Mouse (Mus musculus): ENCODE data around the gene Cyp4f16. TPM values are rescaled to one million over a fixed set of nuclear protein-coding genes. Genes with fewer than 3 reads are reported as not detected.

Cyp4f16 gene
- polyA plus RNA-seq (2021; fragmentation: Nextera tagmentation) = 2.4 and 2.7 TPM in 2 replicates
- long read RNA-seq, experiment 1, partial matches to known transcripts = 7 of 19 reads
- long read RNA-seq, experiment 1, other reads (novel, unspliced or antisense) = 8 of 19 reads
- long read RNA-seq, experiment 2, partial matches to known transcripts = 2 of 2 reads
- long read RNA-seq, experiment 2, other reads (novel, unspliced or antisense) = 0 of 2 reads

DNA sequence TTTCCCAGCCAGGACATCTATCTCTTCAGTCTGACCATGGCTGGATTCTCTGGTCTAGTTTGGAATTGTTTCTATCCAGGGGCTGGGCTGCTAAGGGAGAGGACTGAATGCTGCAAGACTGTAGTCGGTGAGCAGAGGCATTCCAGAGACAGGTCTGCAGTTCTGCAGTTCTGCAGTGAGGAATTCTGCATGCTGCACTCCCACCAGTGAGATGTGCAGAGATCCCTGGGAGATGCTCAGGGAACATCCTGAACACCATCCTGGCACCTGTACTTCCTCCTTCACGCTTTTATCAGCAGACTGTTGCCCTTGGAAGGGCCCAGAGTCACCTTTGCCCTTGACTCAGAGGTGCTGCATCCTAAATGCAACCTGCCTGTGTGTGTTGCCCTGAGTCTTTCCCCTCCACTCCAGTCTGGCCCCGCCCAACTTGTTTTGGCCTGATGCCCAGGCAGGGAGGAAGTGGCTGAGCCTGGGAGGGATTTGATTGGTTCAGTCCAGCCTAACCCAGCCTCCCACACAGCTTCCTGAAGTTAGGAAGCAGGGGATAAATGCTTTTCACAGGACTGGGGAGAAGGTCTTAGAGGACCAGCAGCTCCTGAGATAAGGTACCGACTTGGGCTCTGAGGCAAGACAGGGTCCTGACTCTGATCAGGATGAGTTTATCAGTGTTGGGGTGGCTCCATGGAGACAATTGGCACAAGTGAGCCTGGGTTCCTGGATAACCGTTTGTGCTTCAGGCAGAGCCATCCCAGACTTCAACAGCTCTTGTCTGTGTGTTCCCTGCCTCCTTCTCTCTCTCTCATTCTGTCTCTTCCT is at the start of gene Cyp4f16:
TSS of gene Cyp4f16 (plus strand) at position 508 of the 816 bp plus-strand sequence.

DNA sequence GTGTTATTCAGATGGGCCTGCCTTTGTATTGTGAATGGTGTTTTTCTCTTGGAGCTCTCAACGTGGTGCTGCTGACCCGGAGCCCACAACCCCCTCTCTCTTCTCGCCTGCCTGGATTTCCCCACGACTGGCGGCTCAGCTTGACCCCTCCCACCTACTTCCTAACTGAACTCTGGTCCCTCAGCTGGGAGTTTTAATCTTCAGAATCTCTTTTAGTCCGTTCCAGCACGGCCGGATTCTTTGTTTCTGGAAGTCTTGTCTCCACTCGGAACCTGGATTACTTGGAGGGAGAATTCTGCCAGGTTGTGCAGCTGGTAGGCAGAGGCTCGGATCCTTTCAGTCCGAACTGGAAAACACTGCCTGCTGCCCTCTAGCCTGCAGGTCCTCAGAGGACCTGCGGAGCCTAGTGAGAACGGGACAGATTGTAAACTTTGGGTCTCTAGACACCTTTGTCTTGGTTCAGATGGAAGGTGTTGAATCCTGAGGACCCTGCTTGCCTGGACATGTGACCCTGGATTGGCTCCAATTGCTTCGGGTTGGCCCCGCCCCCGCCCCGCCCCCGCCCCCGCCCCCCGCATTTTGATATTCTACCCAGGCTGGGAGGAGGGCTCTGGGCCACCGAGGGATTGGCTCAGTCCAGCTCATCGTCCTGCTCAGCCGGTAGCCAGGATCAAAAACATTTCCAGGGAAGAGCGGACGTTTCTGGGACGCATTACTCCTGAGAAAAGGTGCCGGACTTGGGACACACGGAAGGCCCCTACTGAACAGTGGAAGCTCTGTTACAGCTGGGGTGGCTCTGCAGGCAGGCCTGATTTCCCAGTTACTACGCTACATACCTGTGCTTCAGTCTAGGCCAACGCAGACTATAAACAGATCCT is 30.3 kb upstream of the Cyp4f16 start, which contains the start of gene Cyp4f17:
TSS of gene Cyp4f17 (plus strand) at position 200 of the 878 bp plus-strand sequence.

Other genes starting within 250 kb of the Cyp4f16 start
- gene Akap8, start 215.3 kb upstream of the Cyp4f16 start, polyA plus RNA-seq (2021; fragmentation: Nextera tagmentation) = 8.0 and 9.0 TPM in 2 replicates
- 36.3 and 40.8 TPM in 2 replicates for gene Akap8l, start 186.0 kb upstream of the Cyp4f16 start, polyA plus RNA-seq (2021; fragmentation: Nextera tagmentation)
- gene Wiz, start 147.1 kb upstream of the Cyp4f16 start, polyA plus RNA-seq (2021; fragmentation: Nextera tagmentation) = 11.0 and 16.4 TPM in 2 replicates
- 0.50 and 1.1 TPM in 2 replicates for gene Rasal3, start 133.0 kb upstream of the Cyp4f16 start, polyA plus RNA-seq (2021; fragmentation: Nextera tagmentation)
- gene Pglyrp2, start 112.4 kb upstream of the Cyp4f16 start, polyA plus RNA-seq (2021; fragmentation: Nextera tagmentation) = not detected in 2 replicates
- 0.06 TPM in 1 of 2 replicates, not detected in the other for gene Cyp4f39, start 83.8 kb upstream of the Cyp4f16 start, polyA plus RNA-seq (2021; fragmentation: Nextera tagmentation)
- gene Cyp4f17, start 30.5 kb upstream of the Cyp4f16 start, polyA plus RNA-seq (2021; fragmentation: Nextera tagmentation) = 2.1 and 2.4 TPM in 2 replicates
- gene Cyp4f37, start 84.8 kb downstream of the Cyp4f16 start, polyA plus RNA-seq (2021; fragmentation: Nextera tagmentation) = not detected in 2 replicates
- not detected in 2 replicates for gene Cyp4f40, start 122.3 kb downstream of the Cyp4f16 start, polyA plus RNA-seq (2021; fragmentation: Nextera tagmentation)
- 13.9 and 19.8 TPM in 2 replicates for gene Cyp4f15, start 149.1 kb downstream of the Cyp4f16 start, polyA plus RNA-seq (2021; fragmentation: Nextera tagmentation)

Data from left cerebral cortex, adult 6 months (tissue).